In genomic region chr14:76569271-76569961, GRCm38 (mm10) we compare ENCODE assay signal across 9 mouse cellular contexts. TPM values are rescaled to one million over a fixed set of nuclear protein-coding genes. Genes with fewer than 3 reads are reported as not detected.
DNase-seq lines count a peak whose midpoint lies in the region; ATAC-seq lines count a peak whose summit lies in the region.
"Had no signal": no experiment of that assay in that cellular context is flagged by ENCODE, and none has a peak within 500 bp of the region (broad histone marks: within the 10 kb centered on the region; RNA-seq: fewer than 3 reads in every experiment).

No protein-coding gene starts in this region.

- intact Hi-C loops in gastrocnemius, postnatal 14 days (cut with DNase I; ENCODE audit: low total_unique reads) = no loop called here
- intact Hi-C loops in left cerebral cortex, postnatal 14 days (cut with DNase I) = no loop called here

- peak; percentile 82 for ATAC-seq in stomach, embryonic 15.5 days (ENCODE audit: insufficient read depth, low FRiP score, low read depth)
- ATAC-seq in monocyte, adult 5-6 weeks (replicated peaks; ENCODE audit: insufficient number of reproducible peaks, low FRiP score, low TSS enrichment, poor library complexity, severe bottlenecking) = no peak

- no peaks in the 10 kb centered on the region for H3K9me3 ChIP-seq in embryonic facial prominence, embryonic 10.5 days
- no peaks in the 10 kb centered on the region for H3K9me3 ChIP-seq in stomach, embryonic 15.5 days
- H3K9me3 ChIP-seq: midbrain, embryonic 12.5 days had no signal

- peaks cover 36% of the 10 kb centered on the region for H3K4me1 ChIP-seq in embryonic facial prominence, embryonic 10.5 days
- peaks cover 11% of the 10 kb centered on the region; the same call in 1 of the 2 replicates for H3K4me1 ChIP-seq in stomach, embryonic 15.5 days
- H3K4me1 ChIP-seq: midbrain, embryonic 12.5 days had no signal

- no peak overlapping the region for H3K4me3 ChIP-seq in embryonic facial prominence, embryonic 10.5 days
- no peak overlapping the region for H3K4me3 ChIP-seq in stomach, embryonic 15.5 days (replicated peaks)
- H3K4me3 ChIP-seq: midbrain, embryonic 12.5 days had no signal

- WGBS in embryonic facial prominence, embryonic 10.5 days = 46% methylated on average over 9 of the region's 9 CpGs
- 16% methylated on average over 9 of the region's 9 CpGs for WGBS in stomach, embryonic 15.5 days

- no peaks in the 10 kb centered on the region for H3K36me3 ChIP-seq in embryonic facial prominence, embryonic 10.5 days (replicated peaks)
- no peaks in the 10 kb centered on the region for H3K36me3 ChIP-seq in stomach, embryonic 15.5 days
- H3K36me3 ChIP-seq: midbrain, embryonic 12.5 days had no signal

- H3K4me2 ChIP-seq in stomach, embryonic 15.5 days = 0 out of 2 replicates have a peak overlapping the region, but pooled peaks have one; percentile 13
- H3K4me2 ChIP-seq: midbrain, embryonic 12.5 days had no signal

- peak; percentile 54 for DNase-seq in ovary, adult 18-20 months (ENCODE audit: low spot score)
- DNase-seq in ovary, postnatal 36 days (ENCODE audit: low spot score) = no peak
- peak; percentile 65 for DNase-seq in embryonic facial prominence, embryonic 10.5 days (ENCODE audit: low spot score)
- peak; percentile 35 to 58 for DNase-seq in kidney, postnatal 4 days
- DNase-seq in gastrocnemius, postnatal 14 days = no peak
- DNase-seq in left cerebral cortex, postnatal 14 days (ENCODE audit: low spot score in 2 of 2) = no peak

- H3K27me3 ChIP-seq in embryonic facial prominence, embryonic 10.5 days (replicated peaks; ENCODE audit: low read depth, poor library complexity, severe bottlenecking) = no peaks in the 10 kb centered on the region
- H3K27me3 ChIP-seq in stomach, embryonic 15.5 days (replicated peaks) = no peaks in the 10 kb centered on the region
- H3K27me3 ChIP-seq: midbrain, embryonic 12.5 days had no signal

- H3K27ac ChIP-seq in embryonic facial prominence, embryonic 10.5 days (replicated peaks) = peak overlapping the region; percentile 65
- H3K27ac ChIP-seq in stomach, embryonic 15.5 days = peak overlapping the region; percentile 73
- H3K27ac ChIP-seq: midbrain, embryonic 12.5 days had no signal

- H3K9ac ChIP-seq in stomach, embryonic 15.5 days = no peak overlapping the region
- H3K9ac ChIP-seq: midbrain, embryonic 12.5 days had no signal

RNA-seq across cellular contexts. Expression of gene Serp2, which starts 12.7 kb away (rescaled TPM):
- polyA plus RNA-seq in embryonic facial prominence, embryonic 10.5 days (2016; fragmentation: Nextera tagmentation; extraction: Ambion mirVana) = 18.9 and 21.6 TPM in 2 replicates
- polyA plus RNA-seq in stomach, embryonic 15.5 days (2015; fragmentation: Nextera tagmentation; extraction: Ambion mirVana) = 9.0 and 9.2 TPM in 2 replicates
- 8.2 TPM in 1 of 3 replicates, not detected in the others for total RNA-seq in monocyte, adult 5-6 weeks (2017)
- total RNA-seq in gastrocnemius, postnatal 14 days (2021) = under 1 TPM; 0.62 to 0.97 TPM
- 100 to 1,000 TPM; 161 to 172 TPM for total RNA-seq in left cerebral cortex, postnatal 14 days (2021)

Comparison
In these comparisons a context has a peak if more than half of its experiments do, and no peak if none do; other contexts are left out.
1. DNase-seq: peak in ovary, adult 18-20 months (single experiment), embryonic facial prominence, embryonic 10.5 days (single experiment) and kidney, postnatal 4 days (2 of 2); none in ovary, postnatal 36 days (single experiment), gastrocnemius, postnatal 14 days (single experiment) and left cerebral cortex, postnatal 14 days (0 of 2).
2. RNA of gene Serp2, which starts 12.7 kb away (total RNA-seq): 161 to 172 TPM in left cerebral cortex, postnatal 14 days; 0.62 to 0.97 TPM in gastrocnemius, postnatal 14 days and 8.2 TPM in monocyte, adult 5-6 weeks; every median in the first group is over 10 times any median in the second.